Mouse (Mus musculus) embryonic facial prominence, embryonic 13.5 days (tissue): Measurements from ENCODE around the gene Tcf7. TPM values are rescaled to one million over a fixed set of nuclear protein-coding genes. Genes with fewer than 3 reads are reported as not detected.

Source experiments
- ATAC-seq: fragments of 200-750 bp; cut with Nextera tagmentation; 2 replicates; pipeline ENCODE4 v1.8.0; 2017; ENCODE audit warnings: low read depth; ENCODE audit not compliant: insufficient number of reproducible peaks, insufficient read depth, low FRiP score, low TSS enrichment
- H3K27ac ChIP-seq: fragments of 300-500 bp; sonication (generic); 2 replicates; pipeline ENCODE4 v1.5.1; 2015; ENCODE audit warnings: moderate library complexity, mild to moderate bottlenecking, inconsistent platforms
- H3K27me3 ChIP-seq: fragments of 300-500 bp; sonication (generic); 2 replicates; pipeline ENCODE4 v1.6.1; 2015; ENCODE audit warnings: mild to moderate bottlenecking, inconsistent platforms
- H3K36me3 ChIP-seq: fragments of 300-500 bp; sonication (generic); 2 replicates; pipeline ENCODE4 v1.6.1; 2015; ENCODE audit warnings: mild to moderate bottlenecking, inconsistent platforms
- H3K4me1 ChIP-seq: fragments of 300-500 bp; sonication (generic); 2 replicates; pipeline ENCODE4 v1.6.1; 2015; ENCODE audit warnings: inconsistent platforms
- H3K4me2 ChIP-seq: fragments of 300-500 bp; sonication (generic); 2 replicates; pipeline ENCODE4 v1.6.1; 2015; ENCODE audit warnings: moderate library complexity, mild to moderate bottlenecking, inconsistent platforms
- H3K4me3 ChIP-seq: fragments of 300-500 bp; sonication (generic); 2 replicates; pipeline ENCODE4 v1.5.1; 2015; ENCODE audit warnings: mild to moderate bottlenecking, inconsistent platforms
- H3K9ac ChIP-seq: fragments of 300-500 bp; sonication (generic); 2 replicates; pipeline ENCODE4 v1.6.1; 2015; ENCODE audit warnings: mild to moderate bottlenecking, inconsistent platforms
- H3K9me3 ChIP-seq: fragments of 300-500 bp; sonication (generic); 2 replicates; pipeline ENCODE4 v1.6.1; 2016; ENCODE audit warnings: inconsistent platforms
- WGBS: fragments of 180-500 bp; shearing (Covaris S2); methylation state at CpG from one replicate; pipeline ENCODE4 v1.1.7; 2015; ENCODE audit warnings: mixed read lengths; 5-methylcytosine and 5-hydroxymethylcytosine counted together
- polyA plus RNA-seq: library from polyadenylated mRNA; unstranded; fragments of >200 nt; fragmentation: Nextera tagmentation; extraction: Ambion mirVana; gene quantifications from 2 replicates; pipeline ENCODE4 v1.2.1, GENCODE M21; 2015

The Tcf7 gene
- polyA plus RNA-seq, 1 experiment from 2014 or later: 8.6 TPM

DNA sequence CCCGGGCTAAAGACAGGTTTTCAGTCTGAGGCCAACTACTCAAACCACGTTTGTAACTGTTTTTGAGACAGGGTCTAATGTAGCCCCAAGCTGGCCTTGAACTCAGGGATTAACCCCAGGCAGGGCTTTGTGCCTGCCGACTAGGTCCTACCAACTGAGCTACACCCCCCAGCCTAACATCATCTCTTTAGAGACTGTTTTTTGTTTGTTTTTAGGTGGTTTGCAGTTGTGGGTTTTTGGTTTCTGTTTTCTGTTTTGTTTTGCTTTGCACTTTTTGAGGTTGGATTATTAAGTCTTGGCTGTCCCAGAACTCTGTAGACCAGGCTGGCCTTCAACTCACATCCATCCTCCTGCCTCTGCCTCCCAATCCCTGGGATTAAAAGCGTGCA lies 8.9 kb downstream of the Tcf7 start:
- no peak overlapping the region for H3K9ac ChIP-seq
- no peaks in the 10 kb centered on the region for H3K9me3 ChIP-seq
- no peaks in the 10 kb centered on the region for H3K27me3 ChIP-seq
- H3K4me3 ChIP-seq: no peak overlapping the region
- no peak for ATAC-seq
- no peak overlapping the region for H3K27ac ChIP-seq
- H3K36me3 ChIP-seq: 0 out of 2 replicates have a peak, but pooled peaks cover 3% of the 10 kb centered on the region
- H3K4me2 ChIP-seq: no peak overlapping the region
- WGBS: 77% methylated on average over 4 of the region's 4 CpGs
- peaks cover 26% of the 10 kb centered on the region for H3K4me1 ChIP-seq

DNA sequence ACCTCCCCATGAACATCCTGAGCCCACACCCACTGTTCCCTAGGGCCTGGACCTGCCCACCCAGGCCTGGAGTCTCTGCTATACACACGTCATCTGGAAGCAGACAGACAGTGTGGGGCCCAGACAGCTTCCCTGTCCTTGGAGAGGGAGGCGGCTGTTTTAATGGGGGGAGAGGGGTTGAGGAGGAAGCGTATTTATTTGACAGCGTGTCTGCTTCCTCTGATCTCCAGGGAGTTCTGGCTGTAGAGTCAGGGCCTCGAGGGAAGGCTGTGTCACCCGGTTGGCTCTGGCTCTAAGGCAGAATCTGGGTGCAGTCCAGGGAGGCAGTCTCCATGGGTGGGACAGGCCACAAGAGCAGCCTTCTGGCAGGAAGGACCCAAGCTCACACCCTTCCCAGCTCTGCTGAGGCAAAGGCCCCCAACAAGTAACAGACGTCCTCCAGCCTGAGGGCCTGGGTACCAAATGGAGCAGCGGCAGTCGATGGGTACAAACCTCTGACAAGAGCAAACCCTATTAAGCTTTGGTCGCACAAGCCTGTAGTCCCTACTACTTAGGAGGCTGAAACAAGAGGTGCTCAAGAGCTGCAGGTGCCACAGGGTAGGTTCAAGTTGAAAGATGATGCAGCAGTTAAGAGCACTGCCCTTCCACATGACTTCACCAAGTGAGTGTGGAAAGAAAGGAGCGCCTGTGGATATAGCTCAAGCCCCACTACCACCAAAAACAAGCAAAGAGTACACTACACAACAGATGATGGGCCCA lies 9.5 kb downstream of the Tcf7 start:
- Histone ChIP-seq H3K9me3 (no peaks in the 10 kb centered on the region), H3K36me3 (0 out of 2 replicates have a peak, but pooled peaks cover 3% of the 10 kb centered on the region), H3K4me1 (peaks cover 32% of the 10 kb centered on the region), H3K4me2 (no peak overlapping the region), H3K9ac (no peak overlapping the region), H3K4me3 (no peak overlapping the region), H3K27ac (peak overlapping the region; percentile 71; the same call in 1 of the 2 replicates), H3K27me3 (no peaks in the 10 kb centered on the region)
- WGBS: 48% methylated on average over 11 of the region's 11 CpGs
- ATAC-seq: 0 out of 2 replicates have a peak, but pooled peaks have one; percentile 60

DNA sequence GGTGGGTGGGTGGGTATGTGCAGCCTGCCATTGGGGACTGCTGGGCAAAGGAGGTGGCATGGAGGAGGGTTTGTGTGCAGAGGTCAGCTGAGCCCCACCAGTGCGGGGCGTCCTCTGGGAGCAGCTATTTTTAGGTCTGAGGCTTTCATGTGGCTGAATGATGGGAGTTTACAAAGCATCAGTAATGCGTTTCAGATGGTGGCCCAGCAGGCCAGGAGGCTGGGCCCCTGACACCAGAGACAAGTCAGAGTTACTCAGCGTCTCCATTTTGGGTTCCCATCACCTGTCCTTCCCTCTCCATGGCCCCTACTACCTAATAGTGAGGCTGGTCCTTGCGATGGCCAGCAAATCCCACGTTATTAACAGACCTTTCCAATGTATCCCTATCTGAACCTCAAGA lies 10.2 kb downstream of the Tcf7 start:
- ATAC-seq: no peak
- Histone ChIP-seq H3K36me3 (0 out of 2 replicates have a peak, but pooled peaks cover 1% of the 10 kb centered on the region), H3K4me3 (no peak overlapping the region), H3K9ac (no peak overlapping the region), H3K4me1 (peaks cover 38% of the 10 kb centered on the region), H3K27ac (peak overlapping the region; percentile 71; the same call in 1 of the 2 replicates), H3K9me3 (no peaks in the 10 kb centered on the region), H3K4me2 (no peak overlapping the region), H3K27me3 (no peaks in the 10 kb centered on the region)
- 36% methylated on average over 6 of the region's 6 CpGs for WGBS

DNA sequence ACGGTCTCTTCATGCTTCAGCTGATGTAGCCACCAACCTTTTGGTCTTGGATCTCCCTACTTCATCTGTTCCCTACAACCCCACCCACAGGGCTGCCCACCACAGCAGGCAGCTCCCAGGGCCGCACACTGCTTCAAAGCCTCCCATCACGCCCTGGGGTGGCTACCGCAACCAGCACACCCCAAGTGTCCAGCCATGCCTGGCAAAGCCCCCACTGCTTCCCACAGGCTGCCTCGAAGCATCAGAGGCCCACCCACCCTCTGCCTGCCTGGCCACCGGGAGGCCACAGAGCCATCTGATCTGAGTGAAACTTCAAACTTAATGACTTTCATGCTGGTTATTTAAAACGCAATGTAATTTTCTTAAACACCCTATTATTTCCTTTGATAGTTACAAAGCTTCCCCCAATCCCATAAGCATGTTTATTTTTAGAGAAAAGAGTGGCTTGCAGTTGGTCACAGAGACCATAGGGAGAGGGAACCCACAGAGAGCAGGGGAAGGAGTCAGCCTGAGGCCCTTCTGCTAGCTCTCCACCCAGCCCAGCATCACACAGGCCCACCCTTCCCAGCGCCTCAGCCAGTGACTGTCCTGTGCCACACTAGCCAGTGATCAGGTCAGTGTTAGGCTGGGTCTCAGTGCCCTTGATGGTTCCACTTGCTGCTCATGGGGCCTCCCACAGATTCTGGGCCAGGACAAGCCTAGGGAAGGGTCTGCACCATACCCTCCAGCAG lies 10.9 kb downstream of the Tcf7 start:
- no peaks in the 10 kb centered on the region for H3K9me3 ChIP-seq
- peaks cover 38% of the 10 kb centered on the region for H3K4me1 ChIP-seq
- 0 out of 2 replicates have a peak, but pooled peaks have one; percentile 7 for ATAC-seq
- no peak overlapping the region for H3K4me2 ChIP-seq
- no peak overlapping the region for H3K4me3 ChIP-seq
- H3K36me3 ChIP-seq: no peaks in the 10 kb centered on the region
- no peaks in the 10 kb centered on the region for H3K27me3 ChIP-seq
- H3K9ac ChIP-seq: no peak overlapping the region
- WGBS: 45% methylated on average over 8 of the region's 8 CpGs
- peak overlapping the region; percentile 71 for H3K27ac ChIP-seq

DNA sequence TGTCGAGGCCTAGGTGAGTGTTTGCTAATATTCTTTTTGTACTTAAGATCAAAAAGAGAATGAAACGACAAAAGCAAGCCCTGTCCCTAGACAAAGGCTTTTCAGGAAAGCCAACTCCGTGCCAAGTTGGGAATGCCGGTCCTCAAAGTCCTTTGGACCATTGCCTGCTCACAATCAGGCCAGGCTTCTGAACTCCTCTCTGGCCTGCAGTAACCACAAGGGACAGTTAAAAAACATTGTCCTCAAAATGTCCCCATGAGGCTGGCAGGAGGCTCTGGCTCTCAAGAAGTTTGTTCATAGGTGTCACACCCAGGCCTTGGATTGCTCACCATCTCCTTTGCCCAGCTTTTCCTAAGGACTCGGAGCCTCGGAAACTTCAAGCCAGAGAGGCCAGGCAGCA lies 13.0 kb downstream of the Tcf7 start:
- WGBS: 87% methylated on average over 6 of the region's 6 CpGs
- H3K27ac ChIP-seq: no peak overlapping the region

DNA sequence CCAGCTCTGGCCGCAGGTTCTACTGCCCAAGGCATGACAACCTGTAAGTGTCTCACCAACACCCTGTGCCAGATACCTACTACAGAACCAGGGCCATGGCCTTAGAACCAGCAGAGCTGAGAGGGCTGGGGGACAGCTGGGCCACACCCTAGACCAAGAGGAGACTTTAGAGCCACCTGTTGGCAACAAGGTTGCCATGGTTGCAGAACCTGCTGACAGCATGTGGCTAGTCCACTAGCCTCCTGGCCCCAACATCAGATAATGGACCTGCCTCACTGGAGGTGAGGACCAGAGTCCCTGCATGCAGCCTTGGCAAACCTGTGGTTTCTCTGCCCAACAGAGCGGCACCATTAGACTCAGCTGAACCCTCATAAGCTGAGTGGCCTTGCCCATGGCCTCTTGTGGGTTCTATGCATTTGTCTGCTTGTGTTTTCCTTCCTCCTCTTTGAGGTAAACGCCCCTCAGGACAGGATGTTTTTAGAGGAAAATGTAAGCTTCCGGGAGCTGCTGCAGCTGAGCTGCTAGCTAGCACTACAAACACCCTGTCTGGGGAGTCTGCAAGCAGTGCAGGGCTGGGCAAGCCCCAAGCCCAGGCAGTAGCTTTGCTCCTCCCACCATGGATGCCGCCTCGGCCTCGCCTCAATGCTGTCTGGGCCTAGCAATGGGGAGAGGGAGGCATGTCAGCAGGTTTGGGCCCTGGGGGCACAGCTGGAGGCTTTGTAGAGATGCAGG lies 14.5 kb downstream of the Tcf7 start:
- Histone ChIP-seq H3K27ac (peak overlapping the region; percentile 28; the same call in 1 of the 2 replicates), H3K4me2 (no peak overlapping the region), H3K4me1 (peaks cover 51% of the 10 kb centered on the region), H3K9me3 (no peaks in the 10 kb centered on the region), H3K9ac (0 out of 2 replicates have a peak overlapping the region, but pooled peaks have one; percentile 11), H3K4me3 (no peak overlapping the region), H3K27me3 (no peaks in the 10 kb centered on the region), H3K36me3 (no peaks in the 10 kb centered on the region)
- 46% methylated on average over 7 of the region's 7 CpGs for whole genome bisulfite sequencing
- ATAC-seq: no peak

More for the DNA sequence above, 13.0 kb downstream of the Tcf7 start:
- H3K4me2 ChIP-seq: no peak overlapping the region
- H3K4me3 ChIP-seq: no peak overlapping the region
- peaks cover 56% of the 10 kb centered on the region for H3K4me1 ChIP-seq
- no peaks in the 10 kb centered on the region for H3K9me3 ChIP-seq
- H3K9ac ChIP-seq: no peak overlapping the region
- no peaks in the 10 kb centered on the region for H3K36me3 ChIP-seq
- no peaks in the 10 kb centered on the region for H3K27me3 ChIP-seq
- no peak for ATAC-seq

DNA sequence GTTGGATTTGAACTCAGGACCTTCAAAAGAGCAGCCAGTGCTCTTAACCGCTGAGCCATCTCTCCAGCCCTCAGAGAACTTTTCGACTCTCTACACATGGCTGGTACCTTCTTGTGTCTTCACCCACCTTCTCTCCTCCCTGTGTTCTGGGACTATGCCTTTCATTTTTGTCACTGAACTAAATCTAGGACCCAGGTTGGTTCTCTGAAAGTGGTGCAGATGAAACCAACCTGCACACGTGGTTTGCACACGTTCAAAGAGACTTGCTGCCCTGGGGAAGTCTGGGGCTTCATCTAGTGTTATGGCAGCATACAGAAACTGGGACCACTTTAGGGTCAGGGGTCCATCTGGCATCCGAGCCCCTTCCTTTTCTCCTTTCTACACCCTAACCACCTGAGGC lies 15.5 kb downstream of the Tcf7 start:
- H3K4me3 ChIP-seq: no peak overlapping the region
- H3K27me3 ChIP-seq: no peaks in the 10 kb centered on the region
- H3K9ac ChIP-seq: no peak overlapping the region
- 87% methylated on average over 5 of the region's 5 CpGs for WGBS
- no peak overlapping the region for H3K27ac ChIP-seq
- H3K36me3 ChIP-seq: no peaks in the 10 kb centered on the region
- H3K4me2 ChIP-seq: no peak overlapping the region
- H3K9me3 ChIP-seq: no peaks in the 10 kb centered on the region
- H3K4me1 ChIP-seq: peaks cover 41% of the 10 kb centered on the region
- no peak for ATAC-seq

DNA sequence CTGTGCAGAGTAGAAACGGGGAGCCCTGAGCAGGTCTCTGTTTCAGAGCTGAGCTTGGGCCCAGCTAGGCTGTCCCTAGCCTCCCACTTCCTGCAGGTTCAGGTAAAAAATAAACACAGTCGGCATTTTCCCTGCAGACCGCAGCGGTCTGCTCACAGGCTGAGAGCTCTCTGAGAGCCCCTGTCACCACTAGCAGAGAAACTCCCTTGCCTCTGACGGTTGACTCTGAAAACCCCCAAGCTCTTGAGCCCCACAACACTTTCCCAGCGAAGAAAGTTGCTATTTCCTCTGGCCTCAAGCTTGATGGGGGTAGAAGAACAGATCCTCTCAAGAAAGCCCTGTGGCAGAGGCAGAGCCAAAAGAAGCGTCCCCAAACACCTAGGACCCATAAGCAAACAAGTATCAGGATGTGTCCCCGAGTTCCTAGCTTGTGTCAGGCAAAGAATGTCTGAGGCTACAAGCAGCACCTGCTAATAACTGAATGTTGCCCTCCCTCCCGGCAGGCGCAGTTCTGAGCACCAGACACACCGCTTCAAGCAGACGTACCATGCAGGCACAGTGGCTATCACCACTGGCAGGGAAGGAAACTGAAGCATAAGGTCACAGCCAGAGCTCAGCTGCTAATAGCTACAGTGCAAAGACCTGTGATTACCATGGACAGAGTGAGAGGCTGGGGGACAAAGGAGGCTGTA lies 17.1 kb downstream of the Tcf7 start:
- Histone ChIP-seq H3K4me2 (no peak overlapping the region), H3K27me3 (no peaks in the 10 kb centered on the region), H3K4me3 (no peak overlapping the region), H3K9me3 (no peaks in the 10 kb centered on the region), H3K4me1 (peaks cover 33% of the 10 kb centered on the region), H3K36me3 (no peaks in the 10 kb centered on the region), H3K9ac (no peak overlapping the region), H3K27ac (no peak overlapping the region)
- 62% methylated on average over 12 of the region's 12 CpGs for WGBS
- no peak for ATAC-seq

DNA sequence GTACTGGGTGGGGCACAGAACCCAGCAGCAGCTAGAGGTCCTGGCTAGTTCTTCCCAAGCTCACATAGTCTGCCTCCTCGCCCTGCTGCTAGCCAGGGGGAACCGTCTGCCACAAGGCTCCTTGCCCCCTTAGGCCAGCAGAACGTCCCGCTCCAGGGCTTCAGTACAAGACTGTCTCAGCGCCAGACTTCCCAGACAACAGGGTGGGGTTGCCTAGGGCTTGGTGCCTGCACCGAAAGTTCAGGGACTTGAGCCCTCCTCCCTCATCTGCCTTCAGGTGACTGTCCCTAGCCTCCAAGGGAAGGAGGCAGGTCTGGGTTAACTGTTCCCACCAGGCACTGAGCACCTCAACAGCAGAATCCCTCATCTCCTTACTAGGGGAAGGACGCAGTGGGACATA lies 17.9 kb downstream of the Tcf7 start:
- Histone ChIP-seq H3K4me2 (no peak overlapping the region), H3K9ac (0 out of 2 replicates have a peak overlapping the region, but pooled peaks have one; percentile 44), H3K36me3 (peaks cover 7% of the 10 kb centered on the region; the same call in 1 of the 2 replicates), H3K27me3 (no peaks in the 10 kb centered on the region), H3K27ac (no peak overlapping the region), H3K9me3 (no peaks in the 10 kb centered on the region), H3K4me1 (peaks cover 33% of the 10 kb centered on the region), H3K4me3 (no peak overlapping the region)
- 67% methylated on average over 7 of the region's 7 CpGs for WGBS
- ATAC-seq: no peak

DNA sequence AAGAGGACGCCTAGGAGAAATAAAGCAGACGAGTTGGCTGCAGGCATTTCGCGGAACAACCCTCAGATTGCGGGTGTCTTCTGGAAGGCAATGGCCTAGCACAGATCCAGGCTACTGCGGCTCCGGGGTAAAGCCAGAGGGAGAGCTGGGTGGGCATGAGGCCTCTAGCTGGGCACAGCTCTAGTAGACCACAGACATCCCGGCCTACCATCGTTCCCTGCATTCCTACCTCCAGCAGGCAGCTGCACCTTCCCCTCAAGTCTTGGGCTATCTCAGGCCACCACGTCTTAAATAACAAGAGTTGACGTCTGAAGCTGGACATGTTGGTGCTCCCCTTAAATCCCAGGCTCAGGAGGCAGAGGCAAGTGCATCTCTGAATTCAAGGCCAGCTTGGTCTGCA lies 20.5 kb downstream of the Tcf7 start:
- WGBS: 90% methylated on average over 11 of the region's 11 CpGs
- ATAC-seq: no peak
- Histone ChIP-seq H3K4me2 (no peak overlapping the region), H3K9ac (no peak overlapping the region), H3K27me3 (no peaks in the 10 kb centered on the region), H3K36me3 (peaks cover 14% of the 10 kb centered on the region; the same call in 1 of the 2 replicates), H3K4me3 (no peak overlapping the region), H3K4me1 (peaks cover 31% of the 10 kb centered on the region), H3K9me3 (no peaks in the 10 kb centered on the region), H3K27ac (no peak overlapping the region)

DNA sequence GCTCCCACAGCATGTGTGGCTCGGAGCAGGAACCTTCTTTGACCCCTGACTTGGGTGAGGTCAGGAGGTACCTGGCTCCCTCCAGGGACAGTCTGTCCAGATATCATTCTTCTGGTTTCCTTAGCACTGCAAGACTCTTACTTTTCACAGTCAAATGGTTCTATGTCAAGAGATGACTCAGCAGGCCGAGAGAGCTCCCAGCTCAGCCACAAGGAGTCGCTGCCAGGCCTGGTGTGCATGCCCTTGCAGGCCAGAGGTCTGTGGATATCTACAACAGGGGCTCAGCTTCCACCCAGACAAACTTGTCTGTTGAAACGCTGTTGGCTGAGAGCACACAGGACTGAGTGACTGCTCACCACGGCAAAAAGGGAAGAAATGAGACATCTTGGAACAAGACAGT lies 20.9 kb downstream of the Tcf7 start:
- H3K4me1 ChIP-seq: peaks cover 31% of the 10 kb centered on the region
- no peak overlapping the region for H3K27ac ChIP-seq
- H3K36me3 ChIP-seq: peaks cover 14% of the 10 kb centered on the region; the same call in 1 of the 2 replicates
- WGBS: 59% methylated on average over 5 of the region's 5 CpGs
- H3K9ac ChIP-seq: no peak overlapping the region
- no peaks in the 10 kb centered on the region for H3K9me3 ChIP-seq
- no peaks in the 10 kb centered on the region for H3K27me3 ChIP-seq
- H3K4me3 ChIP-seq: no peak overlapping the region
- H3K4me2 ChIP-seq: no peak overlapping the region
- ATAC-seq: no peak
